Mouse (Mus musculus) telencephalon, adult 2 months (tissue): ENCODE results near the gene BC048403.
A peak's percentile ranks its signal among the peaks of the same experiment; 100 is the strongest.

Source experiments
- DNase-seq: peaks from one replicate; pipeline ENCODE4 v3.0.0-alpha.2; 2011; ENCODE audit warnings: low read depth, low spot score

BC048403 gene

GRCm38 (mm10) chr10:121739548-121740505 is at the start of gene BC048403:
Gene BC048403 (plus strand): TSS chr10:121739937.
- peak; percentile 67 for DNase-seq

- DNase-seq: no peak
Observed at GRCm38 (mm10) chr10:121692944-121693579, 46.7 kb upstream of the BC048403 start.

- no peak for DNase-seq
Observed at GRCm38 (mm10) chr10:121694567-121694966, 45.2 kb upstream of the BC048403 start.

DNA sequence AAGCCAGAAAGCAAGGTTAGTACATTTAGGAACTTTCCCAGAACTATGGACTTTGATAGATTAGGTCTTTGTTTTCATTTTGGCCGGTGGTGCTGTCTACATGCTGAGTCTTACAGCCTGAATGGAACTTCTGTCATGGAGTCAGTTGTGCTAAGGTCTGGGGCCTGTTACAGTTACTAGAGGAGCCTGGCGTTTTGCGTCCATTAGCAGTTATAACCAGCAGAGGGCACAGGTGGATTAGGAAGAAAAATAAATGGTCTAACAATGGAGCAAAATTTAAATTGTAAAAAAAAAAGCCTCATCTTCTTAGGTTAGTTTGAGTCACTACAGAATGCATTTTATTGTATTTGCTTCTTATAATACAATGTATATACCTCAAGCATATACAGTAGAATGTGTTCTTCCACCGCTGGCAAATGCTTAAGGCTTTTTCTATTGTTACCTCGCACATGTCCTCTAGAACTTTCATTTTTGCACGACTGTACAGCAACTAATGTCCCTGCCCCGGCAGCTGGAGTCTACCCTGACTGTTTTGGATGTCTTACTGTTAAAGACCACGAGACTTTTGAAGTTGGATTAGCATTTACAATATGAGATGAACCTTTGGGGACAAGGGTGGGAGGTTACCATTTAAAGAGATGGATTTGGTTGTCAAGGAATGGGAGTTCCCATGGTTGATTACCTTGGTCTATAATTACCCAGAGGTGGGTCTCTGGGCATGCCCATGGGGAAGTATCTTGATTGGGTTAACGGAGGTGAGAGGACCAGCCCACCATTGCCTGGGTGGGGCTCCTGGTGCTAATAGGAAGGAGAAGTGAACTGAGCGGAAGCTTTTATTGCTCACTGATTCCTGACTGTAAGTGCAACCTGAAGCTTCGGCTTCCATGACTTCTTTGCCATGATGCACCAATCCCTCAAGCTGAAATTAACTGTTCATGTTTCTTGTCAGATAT is 38.2 kb upstream of the BC048403 start:
- no peak for DNase-seq

DNA sequence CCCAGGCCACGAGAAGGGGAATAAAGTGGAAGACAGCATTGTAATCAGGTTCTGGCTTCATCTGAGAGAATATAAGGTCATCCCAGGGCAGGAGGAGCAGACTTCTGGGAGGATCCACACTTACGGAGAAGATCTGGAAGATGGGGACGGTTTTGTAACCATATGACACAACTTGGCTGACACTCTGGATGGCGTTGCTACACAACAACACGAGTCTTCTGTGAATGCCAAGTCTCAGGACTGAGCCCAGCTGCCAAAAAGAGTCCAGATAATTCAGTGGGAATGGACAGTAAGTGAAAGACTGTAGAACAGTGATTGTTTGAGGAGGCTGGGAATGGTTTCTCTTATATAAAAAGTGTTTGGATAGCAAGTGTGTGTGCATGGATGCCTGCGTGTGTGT is 36.1 kb upstream of the BC048403 start:
- DNase-seq: no peak

GRCm38 (mm10) chr10:121704871-121705270 is 34.9 kb upstream of the BC048403 start:
- DNase-seq: no peak

GRCm38 (mm10) chr10:121705399-121706163 is 34.2 kb upstream of the BC048403 start:
- DNase-seq: no peak

DNA sequence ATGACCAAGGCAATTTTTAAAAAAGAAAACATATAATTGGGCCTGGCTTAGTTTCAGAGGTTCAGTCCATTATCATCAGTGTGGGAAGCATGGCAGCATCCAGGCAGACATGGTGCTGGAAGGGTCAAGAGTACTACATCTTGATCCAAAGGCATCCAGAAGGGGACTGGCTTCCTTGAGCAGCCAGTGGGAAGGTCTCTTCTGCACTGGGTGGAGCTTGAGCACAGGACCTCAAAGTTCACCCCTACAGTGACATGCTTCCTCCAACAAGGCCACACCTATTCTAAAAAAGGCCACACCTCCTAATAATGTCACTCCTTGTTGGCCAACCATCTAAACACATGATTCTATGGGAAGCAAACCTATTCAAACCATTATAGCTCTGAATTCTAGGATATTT is 22.9 kb upstream of the BC048403 start:
- no peak for DNase-seq

- DNase-seq: no peak
Observed at GRCm38 (mm10) chr10:121718896-121719585, 20.7 kb upstream of the BC048403 start.

DNA sequence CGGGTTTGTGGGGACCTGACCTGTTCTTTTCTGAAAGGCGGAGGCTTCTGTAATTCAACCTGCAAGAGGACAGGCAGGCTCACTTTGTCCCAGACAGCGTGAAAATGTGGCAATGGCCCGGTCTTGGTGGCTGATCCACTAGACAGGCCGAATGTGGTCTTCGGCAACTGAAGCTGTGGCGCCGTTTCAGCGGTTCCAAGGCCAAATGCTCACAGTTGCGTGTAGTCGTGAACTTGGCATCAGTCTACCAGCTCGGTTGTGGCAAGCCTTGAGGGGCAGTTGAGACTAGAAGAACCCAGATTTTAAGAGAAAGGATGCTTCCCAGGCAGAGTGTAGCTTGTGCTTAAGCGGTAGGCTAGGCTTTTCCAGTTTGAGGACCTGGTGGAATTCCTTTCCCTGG is 19.0 kb upstream of the BC048403 start:
- no peak for DNase-seq

DNA sequence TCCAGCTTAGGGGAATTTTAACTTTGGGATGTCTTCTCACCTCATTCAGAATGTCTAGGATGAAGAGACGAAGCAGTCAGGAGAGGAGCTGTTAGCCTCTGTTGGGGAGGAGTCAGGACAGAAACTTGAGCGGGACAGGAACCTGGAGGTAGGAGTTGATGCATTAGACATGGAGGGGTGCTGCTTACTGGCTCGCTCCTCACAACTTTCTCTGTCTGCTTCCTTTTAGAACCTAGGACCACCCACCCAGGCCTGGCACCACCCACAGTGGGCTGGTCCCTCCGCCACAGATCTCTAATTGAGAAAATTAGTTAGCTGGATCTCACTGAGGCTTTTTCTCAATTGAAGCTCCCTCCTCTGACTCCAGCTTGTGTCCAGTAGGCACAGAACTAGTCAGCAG is 13.2 kb upstream of the BC048403 start:
- no peak for DNase-seq

DNA sequence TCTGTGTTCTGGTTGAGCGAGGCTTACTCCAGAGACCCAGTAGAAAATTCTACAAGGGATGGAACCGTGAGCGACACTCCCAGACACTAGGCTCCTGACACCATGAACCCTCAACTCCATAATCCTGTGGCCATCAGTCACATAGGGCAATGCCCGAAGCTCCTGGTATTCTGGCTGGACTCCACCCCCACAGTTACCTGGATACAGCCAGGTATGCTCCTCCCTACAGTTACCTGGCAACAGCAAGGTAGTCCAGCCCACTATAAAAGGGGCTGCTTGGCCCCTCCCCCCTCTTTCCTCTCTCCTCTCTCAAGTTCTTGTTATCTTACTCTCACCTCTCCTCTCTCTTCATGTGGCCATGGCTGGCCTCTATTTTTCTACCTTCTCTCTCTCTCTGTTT is 12.6 kb upstream of the BC048403 start:
- no peak for DNase-seq

- no peak for DNase-seq
Observed at GRCm38 (mm10) chr10:121728226-121728625, 11.5 kb upstream of the BC048403 start.

GRCm38 (mm10) chr10:121731048-121731725 is 8.6 kb upstream of the BC048403 start:
- no peak for DNase-seq

- no peak for DNase-seq
Observed at GRCm38 (mm10) chr10:121732542-121732941, 7.2 kb upstream of the BC048403 start.

DNA sequence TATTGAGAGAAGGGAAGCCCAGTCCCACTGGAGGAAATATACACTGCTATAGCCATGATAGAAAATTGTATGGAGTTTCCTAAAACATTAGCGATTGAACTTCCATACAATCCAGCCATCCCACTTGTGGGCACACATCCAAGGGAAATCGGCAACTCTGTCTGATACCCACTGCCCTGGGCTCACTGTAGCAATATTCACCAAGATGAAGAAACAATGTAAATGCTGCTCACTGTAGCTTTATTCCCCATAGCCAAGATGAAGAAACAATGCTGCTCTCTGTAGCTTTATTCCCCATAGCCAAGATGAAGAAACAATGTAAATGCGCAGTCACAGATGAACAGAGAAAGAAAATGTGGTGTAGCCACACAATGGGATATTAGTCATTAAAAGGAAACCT is 2.5 kb upstream of the BC048403 start:
- DNase-seq: no peak

DNA sequence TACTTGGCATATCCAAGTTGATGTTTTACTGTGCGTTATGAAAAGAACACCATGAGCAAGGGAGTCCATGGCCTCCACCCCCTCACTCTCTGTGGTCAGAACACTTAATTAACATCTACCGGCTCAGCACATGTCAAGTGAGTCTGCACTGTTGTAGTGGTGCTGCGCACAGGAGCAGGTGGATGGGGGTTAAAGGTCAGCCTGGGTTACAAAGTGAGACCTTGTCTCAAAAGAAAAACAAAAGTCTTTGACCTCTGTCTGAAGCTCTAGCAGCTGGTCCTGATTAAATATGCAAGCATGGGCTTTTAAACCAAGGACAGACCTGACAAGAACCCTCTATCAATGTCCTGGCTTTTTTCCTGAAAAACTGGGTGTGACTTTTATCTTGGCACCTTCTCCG is 2.6 kb downstream of the BC048403 start:
- DNase-seq: no peak

DNA sequence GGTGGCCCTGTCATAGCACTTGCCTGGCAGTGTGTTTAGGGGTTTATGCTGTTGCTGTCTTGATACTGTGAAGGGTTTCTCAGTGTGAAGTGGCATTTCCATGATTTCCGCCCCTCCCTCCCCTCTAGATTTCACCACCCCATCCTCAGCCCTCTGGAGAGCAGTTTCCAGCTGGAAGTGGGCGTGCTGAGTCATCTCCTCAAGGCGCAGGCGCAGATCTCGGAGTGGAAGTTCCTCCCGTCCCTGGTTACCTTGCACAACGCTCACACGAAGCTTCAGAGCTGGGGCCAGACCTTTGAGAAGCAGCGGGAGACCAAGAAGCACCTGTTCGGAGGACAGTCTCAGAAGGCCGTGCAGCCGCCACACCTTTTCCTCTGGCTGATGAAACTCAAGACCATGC is 10.4 kb downstream of the BC048403 start:
- DNase-seq: peak; percentile 53

DNA sequence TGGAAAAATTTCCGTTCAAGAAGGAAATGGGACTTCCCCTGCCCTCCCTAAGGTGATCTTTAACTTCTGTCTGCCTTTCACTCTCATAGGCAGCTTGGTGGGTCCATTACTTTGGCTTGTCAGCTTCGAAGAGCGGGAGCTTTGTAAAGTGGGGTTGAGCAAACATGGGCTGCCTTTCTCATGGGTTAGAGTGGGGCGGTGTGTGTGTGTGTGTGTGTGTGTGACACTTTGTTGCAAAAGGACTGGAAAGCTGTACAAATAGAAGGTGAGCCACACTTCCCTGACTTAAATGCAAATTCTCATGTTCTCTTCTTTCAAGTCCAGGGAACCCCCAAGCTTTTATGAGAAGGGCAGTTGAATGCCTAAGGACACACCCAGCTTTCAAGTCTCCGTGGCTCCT is 14.5 kb downstream of the BC048403 start:
- DNase-seq: no peak

DNA sequence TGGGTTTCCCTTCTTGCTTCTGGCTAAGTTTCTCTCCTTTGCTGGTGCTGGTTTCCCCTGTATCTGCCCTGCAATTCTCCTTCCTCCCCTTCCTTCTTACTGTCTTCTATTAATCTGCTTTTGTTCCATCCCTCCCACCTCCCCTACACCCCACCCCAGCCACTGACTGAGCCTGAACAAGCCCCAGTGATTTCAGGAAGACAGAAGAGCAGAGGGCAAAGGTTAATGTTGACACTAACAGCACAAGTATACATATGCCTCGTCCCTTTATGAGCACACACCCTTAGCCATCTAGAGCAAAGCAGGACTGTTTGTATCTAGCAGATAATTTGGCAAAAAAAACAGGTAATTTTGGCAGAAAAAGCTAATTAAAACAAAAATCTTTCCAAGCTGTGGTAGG is 16.1 kb downstream of the BC048403 start:
- no peak for DNase-seq
